Mouse (Mus musculus) cortical plate, adult 2 months (tissue): Measurements from ENCODE around the gene Pomp.

Source experiments
- CTCF ChIP-seq: fragments of 200-500 bp; IDR thresholded peaks from 2 replicates; pipeline ENCODE4 v1.5.1; 2011; ENCODE audit warnings: mild to moderate bottlenecking, control low read depth, low read length; ENCODE audit not compliant: insufficient read depth; ENCODE audit errors: extremely low read depth
- POLR2A ChIP-seq: fragments of 200-500 bp; IDR thresholded peaks from 2 replicates; pipeline ENCODE4 v1.6.1; 2011; ENCODE audit warnings: mild to moderate bottlenecking, low read length, control low read depth; ENCODE audit not compliant: insufficient read depth; ENCODE audit errors: extremely low read depth

DNA sequence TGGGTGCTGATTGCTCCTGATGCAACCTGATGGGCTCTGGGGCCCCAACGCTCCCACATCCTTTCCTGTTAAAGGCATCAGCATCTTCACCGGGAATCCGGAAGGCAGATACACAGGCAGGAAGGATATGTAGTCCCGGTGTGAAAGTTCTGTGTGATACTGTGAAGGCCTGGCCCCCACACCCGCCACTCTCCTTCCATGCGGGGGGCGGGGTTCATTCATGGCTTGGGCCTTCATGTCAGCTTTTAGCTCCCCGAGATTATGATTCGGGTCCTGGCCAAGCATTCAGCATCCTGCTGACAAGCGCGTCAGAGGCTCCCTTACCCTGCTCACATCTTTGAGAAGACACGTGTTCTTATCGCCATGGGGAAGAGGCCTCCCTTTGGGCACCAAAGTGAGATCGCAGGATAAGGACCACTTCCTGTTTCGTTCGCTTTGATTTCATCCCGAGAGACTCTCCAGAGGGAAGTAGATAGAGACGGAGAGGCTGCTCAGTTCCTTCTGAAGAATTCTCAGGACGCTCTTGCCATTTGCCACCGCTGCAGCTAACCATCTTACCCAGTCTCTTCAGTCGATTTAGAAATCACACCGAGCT lies 34.8 kb upstream of the Pomp start:
- no peak for TF ChIP-seq CTCF
- TF ChIP-seq POLR2A = no peak
